Mouse (Mus musculus) liver, embryonic 11.5 days (tissue): ENCODE results near the gene Zbtb25. TPM values are rescaled to one million over a fixed set of nuclear protein-coding genes. Genes with fewer than 3 reads are reported as not detected.

Experiments
- ATAC-seq: fragments of 200-750 bp; cut with Nextera tagmentation; replicated peaks from 2 replicates; pipeline ENCODE4 v1.8.0; 2017; ENCODE audit warnings: moderate number of reproducible peaks, mild to moderate bottlenecking, moderate TSS enrichment, moderate library complexity; ENCODE audit not compliant: low FRiP score
- DNase-seq: peaks from one replicate; pipeline ENCODE4 v3.0.0-alpha.2; 2017; ENCODE audit warnings: low spot score
- H3K27ac ChIP-seq: fragments of 300-500 bp; sonication (generic); 2 replicates; pipeline ENCODE4 v1.5.1; 2014; ENCODE audit warnings: mild to moderate bottlenecking, low read depth, low read length, control low read depth
- H3K27me3 ChIP-seq: fragments of 300-500 bp; sonication (generic); replicated peaks from 2 replicates; pipeline ENCODE4 v1.6.1; 2014; ENCODE audit warnings: low read length, mixed read lengths; ENCODE audit not compliant: control insufficient read depth, insufficient read depth
- H3K36me3 ChIP-seq: fragments of 300-500 bp; sonication (generic); 2 replicates; pipeline ENCODE4 v1.6.1; 2014; ENCODE audit warnings: mild to moderate bottlenecking, low read length, moderate library complexity, mixed read lengths; ENCODE audit not compliant: control insufficient read depth, insufficient read depth
- H3K4me1 ChIP-seq: fragments of 300-500 bp; sonication (generic); replicated peaks from 2 replicates; pipeline ENCODE4 v1.6.1; 2014; ENCODE audit warnings: low read length, mixed read lengths; ENCODE audit not compliant: control insufficient read depth, insufficient read depth
- H3K4me2 ChIP-seq: fragments of 300-500 bp; sonication (generic); 2 replicates; pipeline ENCODE4 v1.6.1; 2014; ENCODE audit warnings: mild to moderate bottlenecking, control low read depth, moderate library complexity
- H3K4me3 ChIP-seq: fragments of 300-500 bp; sonication (generic); 2 replicates; pipeline ENCODE4 v1.5.1; 2014; ENCODE audit warnings: low read depth, low read length, control low read depth
- H3K9ac ChIP-seq: fragments of 300-500 bp; sonication (generic); 2 replicates; pipeline ENCODE4 v1.6.1; 2014; ENCODE audit warnings: low read depth, low read length, control low read depth
- H3K9me3 ChIP-seq: fragments of 300-500 bp; sonication (generic); 2 replicates; pipeline ENCODE4 v1.6.1; 2016; ENCODE audit warnings: low read length, inconsistent platforms, mixed read lengths; ENCODE audit not compliant: control insufficient read depth
- WGBS: fragments of 180-500 bp; shearing (Covaris S2); extraction: QIAGEN DNeasy Blood & Tissue Kit; methylation state at CpG from one replicate; pipeline ENCODE4 v1.1.7; 2014; 5-methylcytosine and 5-hydroxymethylcytosine counted together
- polyA plus RNA-seq: library from polyadenylated mRNA; unstranded; fragments of >200 nt; fragmentation: Nextera tagmentation; extraction: Ambion mirVana; gene quantifications from 2 replicates; pipeline ENCODE4 v1.2.1, GENCODE M21; 2014

The Zbtb25 gene
- polyA plus RNA-seq, 1 experiment from 2014 or later, result 16.6 TPM

- H3K9me3 ChIP-seq, result no peaks in the 10 kb centered on the region
- no peaks in the 10 kb centered on the region for H3K27me3 ChIP-seq
- DNase-seq (no peak), ATAC-seq (no peak)
- H3K4me2 ChIP-seq, result 0 out of 2 replicates have a peak overlapping the region, but pooled peaks have one; percentile 6
- no peak overlapping the region for H3K4me3 ChIP-seq
- peaks cover 39% of the 10 kb centered on the region for H3K4me1 ChIP-seq
- WGBS, result 80% methylated on average over 3 of the region's 3 CpGs
- H3K36me3 ChIP-seq, result no peaks in the 10 kb centered on the region
- no peak overlapping the region for H3K9ac ChIP-seq
- H3K27ac ChIP-seq, result no peak overlapping the region; the same call in 1 of the 2 replicates
Measured at GRCm38 (mm10) chr12:76366276-76366675, 3.1 kb downstream of the Zbtb25 start.

- Histone ChIP-seq H3K27me3 (no peaks in the 10 kb centered on the region), H3K9ac (peak overlapping the region; percentile 59), H3K4me2 (peak overlapping the region; percentile 58), H3K27ac (peak overlapping the region; percentile 95), H3K36me3 (peaks cover 4% of the 10 kb centered on the region; the same call in 1 of the 2 replicates), H3K4me3 (no peak overlapping the region), H3K4me1 (peaks cover 29% of the 10 kb centered on the region), H3K9me3 (no peaks in the 10 kb centered on the region)
- WGBS, result 46% methylated on average over 9 of the region's 9 CpGs
- ATAC-seq, result peak; percentile 30; the same call in 1 of the 2 replicates
- no peak for DNase-seq
Measured at GRCm38 (mm10) chr12:76362303-76362676, 7.1 kb downstream of the Zbtb25 start.

- Histone ChIP-seq H3K4me2 (peak overlapping the region; percentile 58), H3K4me3 (peak overlapping the region; percentile 12; the same call in 1 of the 2 replicates)
- peak; percentile 71 for ATAC-seq
Measured at GRCm38 (mm10) chr12:76361405-76362302, 7.7 kb downstream of the Zbtb25 start.

GRCm38 (mm10) chr12:76360868-76361267 lies 8.5 kb downstream of the Zbtb25 start:
- Histone ChIP-seq H3K36me3 (peaks cover 4% of the 10 kb centered on the region; the same call in 1 of the 2 replicates), H3K4me3 (no peak overlapping the region), H3K9ac (no peak overlapping the region), H3K9me3 (no peaks in the 10 kb centered on the region), H3K27me3 (no peaks in the 10 kb centered on the region), H3K4me2 (no peak overlapping the region; the same call in 1 of the 2 replicates), H3K27ac (0 out of 2 replicates have a peak overlapping the region, but pooled peaks have one; percentile 15), H3K4me1 (peaks cover 21% of the 10 kb centered on the region)
- 62% methylated on average over 1 of the region's 1 CpGs for WGBS
- DNase-seq (no peak), ATAC-seq (no peak)

More at GRCm38 (mm10) chr12:76361405-76362302, 7.7 kb downstream of the Zbtb25 start:
- Histone ChIP-seq H3K9me3 (no peaks in the 10 kb centered on the region), H3K27ac (peak overlapping the region; percentile 95), H3K36me3 (peaks cover 4% of the 10 kb centered on the region; the same call in 1 of the 2 replicates), H3K4me1 (peaks cover 25% of the 10 kb centered on the region), H3K9ac (peak overlapping the region; percentile 59), H3K27me3 (no peaks in the 10 kb centered on the region)
- no peak for DNase-seq
- WGBS, result 38% methylated on average over 9 of the region's 9 CpGs

- 85% methylated on average over 8 of the region's 8 CpGs for WGBS
- Histone ChIP-seq H3K9me3 (no peaks in the 10 kb centered on the region), H3K9ac (no peak overlapping the region), H3K4me2 (no peak overlapping the region), H3K27me3 (no peaks in the 10 kb centered on the region), H3K4me3 (no peak overlapping the region), H3K27ac (no peak overlapping the region), H3K36me3 (peaks cover 16% of the 10 kb centered on the region), H3K4me1 (no peaks in the 10 kb centered on the region)
- DNase-seq, result no peak
- no peak for ATAC-seq
Measured at GRCm38 (mm10) chr12:76349680-76350220, 19.7 kb downstream of the Zbtb25 start.

GRCm38 (mm10) chr12:76345759-76346455 lies 23.5 kb downstream of the Zbtb25 start:
- ATAC-seq (no peak; the same call in 1 of the 2 replicates), DNase-seq (no peak)
- Histone ChIP-seq H3K36me3 (peaks cover 9% of the 10 kb centered on the region; the same call in 1 of the 2 replicates), H3K4me3 (no peak overlapping the region), H3K27ac (no peak overlapping the region), H3K9ac (no peak overlapping the region), H3K27me3 (no peaks in the 10 kb centered on the region), H3K9me3 (no peaks in the 10 kb centered on the region), H3K4me2 (no peak overlapping the region), H3K4me1 (no peaks in the 10 kb centered on the region)
- 73% methylated on average over 5 of the region's 6 CpGs for WGBS

- DNase-seq (no peak), ATAC-seq (no peak)
- H3K4me2 ChIP-seq, result no peak overlapping the region
- H3K4me1 ChIP-seq, result no peaks in the 10 kb centered on the region
- H3K36me3 ChIP-seq, result 0 out of 2 replicates have a peak, but pooled peaks cover 2% of the 10 kb centered on the region
- no peaks in the 10 kb centered on the region for H3K9me3 ChIP-seq
- no peak overlapping the region for H3K4me3 ChIP-seq
- no peak overlapping the region for H3K9ac ChIP-seq
- WGBS, result 4% methylated on average over 4 of the region's 4 CpGs
- no peaks in the 10 kb centered on the region for H3K27me3 ChIP-seq
- no peak overlapping the region for H3K27ac ChIP-seq
Measured at GRCm38 (mm10) chr12:76341080-76341479, 28.3 kb downstream of the Zbtb25 start.

GRCm38 (mm10) chr12:76336111-76336965 lies 33.1 kb downstream of the Zbtb25 start:
- 72% methylated on average over 17 of the region's 17 CpGs for WGBS
- no peak for DNase-seq
- Histone ChIP-seq H3K4me3 (no peak overlapping the region), H3K27me3 (no peaks in the 10 kb centered on the region), H3K9me3 (no peaks in the 10 kb centered on the region), H3K36me3 (no peaks in the 10 kb centered on the region), H3K4me2 (no peak overlapping the region), H3K27ac (no peak overlapping the region), H3K9ac (no peak overlapping the region), H3K4me1 (no peaks in the 10 kb centered on the region)
- no peak for ATAC-seq
